Mouse (Mus musculus) left cerebral cortex, postnatal 4 days (tissue): ENCODE measurements around the gene Fmnl1. TPM values are rescaled to one million over a fixed set of nuclear protein-coding genes. Genes with fewer than 3 reads are reported as not detected.
A peak's percentile ranks its signal among the peaks of the same experiment; 100 is the strongest.
"Not testable (repeated sequence)": the region's sequence is repeated elsewhere in the genome, so short reads cannot be mapped to it uniquely, and the experiment has no call there.

Experiments
- DNase-seq: peaks from one replicate; pipeline ENCODE4 v3.0.0-alpha.2; 2022
- intact Hi-C: fragments of 180-260 bp; cut with DNase I; formaldehyde crosslinking; loops from one replicate; pipeline ENCODE4 v1.15.1; 2025
- total RNA-seq, 2 experiments: library from RNA; stranded (reverse); gene quantifications; 2 replicates each; pipeline ENCODE4 v1.2.3; 2021

Fmnl1 gene
- total RNA-seq, 2 experiments from 2014 or later = 34.8 to 39.1 TPM

GRCm38 (mm10) chr11:103219259-103219658 lies 48.4 kb downstream of the Fmnl1 start:
- intact Hi-C loops = no loop called here
- DNase-seq = no peak

GRCm38 (mm10) chr11:103219995-103220394 lies 49.1 kb downstream of the Fmnl1 start:
- intact Hi-C loops = no loop called here
- DNase-seq = no peak

GRCm38 (mm10) chr11:103221437-103221836 lies 50.5 kb downstream of the Fmnl1 start:
- intact Hi-C loops = no loop called here
- no peak for DNase-seq

GRCm38 (mm10) chr11:103222718-103223117 lies 51.8 kb downstream of the Fmnl1 start:
- DNase-seq, intact Hi-C loops: not testable (repeated sequence)

- intact Hi-C loops = no loop called here
- no peak for DNase-seq
Observed at GRCm38 (mm10) chr11:103223444-103223843, 52.5 kb downstream of the Fmnl1 start.

- DNase-seq = no peak
- intact Hi-C loops = no loop called here
Observed at GRCm38 (mm10) chr11:103223951-103224456, 53.1 kb downstream of the Fmnl1 start.

GRCm38 (mm10) chr11:103229608-103230007 lies 58.7 kb downstream of the Fmnl1 start:
- intact Hi-C loops = loop anchor here (10.0 kb wide), 1 partner anchor 95 kb away; no protein-coding TSS in a partner anchor
- no peak for DNase-seq

GRCm38 (mm10) chr11:103230626-103231025 lies 59.7 kb downstream of the Fmnl1 start:
- DNase-seq = no peak
- intact Hi-C loops = loop anchor here (10.0 kb wide), 1 partner anchor 94 kb away; no protein-coding TSS in a partner anchor

GRCm38 (mm10) chr11:103231367-103231766 lies 60.5 kb downstream of the Fmnl1 start:
- intact Hi-C loops = loop anchor here (10.0 kb wide), 1 partner anchor 93 kb away; no protein-coding TSS in a partner anchor

GRCm38 (mm10) chr11:103232966-103233365 lies 62.1 kb downstream of the Fmnl1 start:
- DNase-seq = peak; percentile 91
- intact Hi-C loops = loop anchor here (10.0 kb wide), 1 partner anchor 92 kb away; no protein-coding TSS in a partner anchor

More at GRCm38 (mm10) chr11:103231367-103231766, 60.5 kb downstream of the Fmnl1 start:
- no peak for DNase-seq

- DNase-seq = peak; percentile 47
- intact Hi-C loops = loop anchor here (10.0 kb wide), 1 partner anchor 90 kb away; no protein-coding TSS in a partner anchor
Observed at GRCm38 (mm10) chr11:103234447-103234846, 63.5 kb downstream of the Fmnl1 start.

GRCm38 (mm10) chr11:103235702-103236101 lies 64.8 kb downstream of the Fmnl1 start:
- intact Hi-C loops = loop anchor here (10.0 kb wide), 1 partner anchor 89 kb away; no protein-coding TSS in a partner anchor
- peak; percentile 43 for DNase-seq

GRCm38 (mm10) chr11:103236431-103236830 lies 65.5 kb downstream of the Fmnl1 start:
- no peak for DNase-seq
- intact Hi-C loops = loop anchor here (10.0 kb wide), 1 partner anchor 88 kb away; no protein-coding TSS in a partner anchor

- intact Hi-C loops = loop anchor here (10.0 kb wide), 1 partner anchor 88 kb away; no protein-coding TSS in a partner anchor
- DNase-seq = no peak
Observed at GRCm38 (mm10) chr11:103236903-103237302, 66.0 kb downstream of the Fmnl1 start.

GRCm38 (mm10) chr11:103237757-103238156 lies 66.8 kb downstream of the Fmnl1 start:
- DNase-seq = no peak
- intact Hi-C loops = loop anchor here (10.0 kb wide), 1 partner anchor 87 kb away; no protein-coding TSS in a partner anchor

- intact Hi-C loops = no loop called here
- no peak for DNase-seq
Observed at GRCm38 (mm10) chr11:103240740-103241139, 69.8 kb downstream of the Fmnl1 start.

- DNase-seq = peak; percentile 93
- intact Hi-C loops = no loop called here
Observed at GRCm38 (mm10) chr11:103244856-103245255, 73.9 kb downstream of the Fmnl1 start.

GRCm38 (mm10) chr11:103246081-103246730 lies 75.3 kb downstream of the Fmnl1 start:
- peak; percentile 64 for DNase-seq
- intact Hi-C loops = no loop called here

GRCm38 (mm10) chr11:103246731-103247290 lies 75.9 kb downstream of the Fmnl1 start:
- DNase-seq = no peak
- intact Hi-C loops = no loop called here

GRCm38 (mm10) chr11:103247504-103248177 lies 76.7 kb downstream of the Fmnl1 start:
- DNase-seq = peak; percentile 88

More at GRCm38 (mm10) chr11:103247504-103248177, 76.7 kb downstream of the Fmnl1 start:
- intact Hi-C loops = no loop called here
